Mouse (Mus musculus) stomach, embryonic 14.5 days (tissue): ENCODE data around the gene Nucb2. TPM values are rescaled to one million over a fixed set of nuclear protein-coding genes. Genes with fewer than 3 reads are reported as not detected.

Experiments used
- ATAC-seq: fragments of 200-750 bp; cut with Nextera tagmentation; 2 replicates; pipeline ENCODE4 v1.8.0; 2017; ENCODE audit warnings: low read depth, moderate TSS enrichment; ENCODE audit not compliant: insufficient number of reproducible peaks, insufficient read depth, low FRiP score
- H3K27ac ChIP-seq: fragments of 300-500 bp; sonication (generic); 2 replicates; pipeline ENCODE4 v1.5.1; 2014; ENCODE audit warnings: mild to moderate bottlenecking, low read length, moderate library complexity, mixed read lengths
- H3K27me3 ChIP-seq: fragments of 300-500 bp; sonication (generic); 2 replicates; pipeline ENCODE4 v1.6.1; 2014; ENCODE audit warnings: low read length, control low read depth, mixed read lengths; ENCODE audit not compliant: control insufficient read depth, insufficient read depth
- H3K36me3 ChIP-seq: fragments of 300-500 bp; sonication (generic); 2 replicates; pipeline ENCODE4 v1.6.1; 2014; ENCODE audit warnings: mild to moderate bottlenecking, control low read depth, low read length, moderate library complexity, mixed read lengths; ENCODE audit not compliant: control insufficient read depth, insufficient read depth
- H3K4me1 ChIP-seq: fragments of 300-500 bp; sonication (generic); 2 replicates; pipeline ENCODE4 v1.6.1; 2014; ENCODE audit warnings: low read length, control low read depth, mixed read lengths; ENCODE audit not compliant: control insufficient read depth, insufficient read depth
- H3K4me2 ChIP-seq: fragments of 300-500 bp; sonication (generic); replicated peaks from 2 replicates; pipeline ENCODE4 v1.6.1; 2014; ENCODE audit warnings: low read depth, low read length, control low read depth
- H3K4me3 ChIP-seq: fragments of 300-500 bp; sonication (generic); 2 replicates; pipeline ENCODE4 v1.5.1; 2014; ENCODE audit warnings: low read depth, low read length, control low read depth
- H3K9ac ChIP-seq: fragments of 300-500 bp; sonication (generic); replicated peaks from 2 replicates; pipeline ENCODE4 v1.6.1; 2014; ENCODE audit warnings: low read depth, mild to moderate bottlenecking, control low read depth, low read length, moderate library complexity, mixed read lengths
- H3K9me3 ChIP-seq: fragments of 300-500 bp; sonication (generic); 2 replicates; pipeline ENCODE4 v1.6.1; 2016; ENCODE audit warnings: low read depth, low read length, control low read depth; ENCODE audit not compliant: control insufficient read depth
- WGBS: fragments of 180-500 bp; shearing (Covaris S2); extraction: QIAGEN DNeasy Blood & Tissue Kit; methylation state at CpG from one replicate; pipeline ENCODE4 v1.1.7; 2014; 5-methylcytosine and 5-hydroxymethylcytosine counted together
- polyA plus RNA-seq: library from polyadenylated mRNA; unstranded; fragments of >200 nt; fragmentation: Nextera tagmentation; extraction: Ambion mirVana; gene quantifications from 2 replicates; pipeline ENCODE4 v1.2.1, GENCODE M21; 2014

Nucb2 gene
- polyA plus RNA-seq, 1 experiment from 2014 or later = 23.0 TPM

DNA sequence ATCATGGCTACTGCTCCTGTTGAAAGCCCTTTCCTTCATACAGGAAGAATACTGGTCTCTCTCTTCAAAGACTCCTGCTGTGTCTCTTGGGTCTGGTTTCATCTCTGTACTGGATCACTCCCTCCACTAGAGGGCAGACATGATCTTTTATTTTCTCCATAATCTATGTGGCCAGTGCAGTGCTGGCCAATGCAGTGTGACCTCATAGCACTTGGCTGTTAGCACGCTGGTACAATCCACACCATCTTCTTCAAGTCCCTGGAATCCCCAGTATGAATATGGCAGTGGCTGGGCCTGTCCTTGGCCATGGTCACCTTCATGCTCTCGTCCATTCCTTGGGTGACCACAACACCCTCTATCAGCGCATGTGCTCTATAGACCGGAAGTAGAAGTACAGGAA is 27.1 kb downstream of the Nucb2 start:
- Histone ChIP-seq H3K4me1 (no peaks in the 10 kb centered on the region), H3K27ac (no peak overlapping the region), H3K9me3 (no peaks in the 10 kb centered on the region), H3K4me2 (no peak overlapping the region), H3K27me3 (no peaks in the 10 kb centered on the region), H3K4me3 (no peak overlapping the region), H3K9ac (no peak overlapping the region), H3K36me3 (no peaks in the 10 kb centered on the region; the same call in none of the 2 replicates)
- 78% methylated on average over 4 of the region's 4 CpGs for WGBS
- peak; percentile 82; the same call in 1 of the 2 replicates for ATAC-seq

DNA sequence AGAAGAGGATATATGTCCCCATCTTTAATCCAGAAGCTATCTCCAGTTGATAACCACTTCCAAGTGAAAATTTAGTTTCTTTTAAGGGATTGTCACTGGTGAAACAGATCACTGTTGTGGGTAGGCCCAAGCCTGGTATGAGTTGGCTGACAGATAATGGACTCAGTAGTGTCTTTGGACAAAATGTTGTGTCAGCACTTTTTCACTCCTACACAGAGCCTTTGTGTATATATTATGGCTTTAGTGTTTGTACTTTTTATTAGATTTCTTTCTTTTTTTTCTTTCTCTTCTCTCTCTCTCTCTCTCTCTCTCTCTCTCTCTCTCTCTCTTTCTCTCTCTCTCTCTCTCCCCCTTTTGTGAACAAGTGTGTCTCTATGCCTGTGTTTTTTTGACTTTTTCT is 52.7 kb downstream of the Nucb2 start:
- H3K27me3 ChIP-seq = no peaks in the 10 kb centered on the region
- H3K9me3 ChIP-seq = no peaks in the 10 kb centered on the region
- H3K9ac ChIP-seq = no peak overlapping the region
- ATAC-seq = no peak
- H3K4me1 ChIP-seq = no peaks in the 10 kb centered on the region
- no peak overlapping the region for H3K4me3 ChIP-seq
- no peak overlapping the region for H3K27ac ChIP-seq
- no peak overlapping the region for H3K4me2 ChIP-seq
- H3K36me3 ChIP-seq = no peaks in the 10 kb centered on the region

DNA sequence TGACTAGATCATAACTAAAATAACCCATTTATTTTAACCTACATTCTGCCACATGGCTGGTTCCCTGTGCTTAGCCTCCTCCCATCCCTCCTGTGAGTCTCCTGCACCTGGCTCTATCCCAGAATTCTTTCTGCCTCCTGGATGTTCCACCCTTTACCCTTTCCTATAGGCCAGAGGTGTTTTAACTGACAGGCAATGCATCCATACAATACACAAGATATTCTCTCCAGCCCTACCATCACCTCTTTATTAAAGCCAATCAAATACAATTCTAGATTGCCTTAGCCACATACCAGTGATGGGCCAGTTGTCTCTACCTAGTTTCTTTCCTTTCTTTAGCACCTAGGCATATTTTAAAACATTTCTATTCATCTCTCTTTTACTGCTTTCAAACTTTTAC is 70.4 kb downstream of the Nucb2 start:
- no peaks in the 10 kb centered on the region for H3K36me3 ChIP-seq
- no peak overlapping the region for H3K9ac ChIP-seq

More for the DNA sequence above, 70.4 kb downstream of the Nucb2 start:
- Histone ChIP-seq H3K4me1 (no peaks in the 10 kb centered on the region), H3K4me3 (no peak overlapping the region), H3K27me3 (no peaks in the 10 kb centered on the region), H3K27ac (no peak overlapping the region), H3K4me2 (no peak overlapping the region), H3K9me3 (no peaks in the 10 kb centered on the region)
- ATAC-seq = no peak

Other genes starting within 250 kb of the Nucb2 start
- 11.5 and 12.4 TPM in 2 replicates for gene Plekha7, start 196.0 kb upstream of the Nucb2 start, polyA plus RNA-seq
- gene Rps13, start 170.2 kb upstream of the Nucb2 start, polyA plus RNA-seq = 960 and 1,086 TPM in 2 replicates
- 40.2 and 42.4 TPM in 2 replicates for gene Pik3c2a, start 60.9 kb upstream of the Nucb2 start, polyA plus RNA-seq